Mouse (Mus musculus) CH12.LX (cell line): Measurements from ENCODE around the gene Cul9. TPM values are rescaled to one million over a fixed set of nuclear protein-coding genes. Genes with fewer than 3 reads are reported as not detected.

Experiments used
- DNase-seq: peaks from one replicate; pipeline ENCODE4 v3.0.0-alpha.2; 2013; ENCODE audit errors: extremely low read depth
- H3K27ac ChIP-seq: 2 replicates; pipeline ENCODE4 v1.5.1; 2012; ENCODE audit warnings: low read depth, mild to moderate bottlenecking, control low read depth, moderate library complexity; ENCODE audit not compliant: insufficient read depth
- H3K27me3 ChIP-seq: replicated peaks from 2 replicates; pipeline ENCODE3; 2012; ENCODE audit warnings: inconsistent platforms
- H3K36me3 ChIP-seq, 2 experiments: replicated peaks in 1 of 2; 2 replicates each; pipeline versions ENCODE3 to v1.6.1; 2012; ENCODE audit warnings: inconsistent platforms in 1 of 2, low read length in 1 of 2, mild to moderate bottlenecking in 1 of 2, mixed read lengths in 1 of 2, moderate library complexity in 1 of 2; ENCODE audit not compliant: control insufficient read depth in 1 of 2, insufficient read depth in 1 of 2
- H3K4me1 ChIP-seq, 2 experiments: 2 replicates each; pipeline ENCODE4 v1.6.1; 2012; ENCODE audit warnings: inconsistent platforms in 1 of 2, moderate library complexity in 1 of 2; ENCODE audit not compliant: insufficient read depth in 2 of 2, control insufficient read depth in 1 of 2
- H3K4me2 ChIP-seq: 2 replicates; pipeline ENCODE4 v1.6.1; 2012; ENCODE audit warnings: low read depth, mild to moderate bottlenecking, control low read depth; ENCODE audit not compliant: poor library complexity, insufficient read depth, severe bottlenecking
- H3K4me3 ChIP-seq, 3 experiments: fragments of 150-350 bp in 1 of 3; sonication (generic) in 1 of 3; replicated peaks in 1 of 3; 2 replicates each; pipeline versions ENCODE3 to v1.5.1; 2011 to 2012; ENCODE audit warnings: low read depth in 2 of 3, low read length in 2 of 3, mild to moderate bottlenecking in 2 of 3, moderate library complexity in 2 of 3, control low read depth in 1 of 3, improper control_type of control experiment in 1 of 3, inconsistent platforms in 1 of 3, mixed read lengths in 1 of 3; ENCODE audit not compliant: poor library complexity in 1 of 3
- H3K79me2 ChIP-seq: replicated peaks from 2 replicates; pipeline ENCODE4 v1.6.1; 2012; ENCODE audit warnings: mild to moderate bottlenecking, moderate library complexity; ENCODE audit not compliant: control insufficient read depth, poor library complexity, insufficient read depth, severe bottlenecking; ENCODE audit errors: extremely low read depth
- H3K9ac ChIP-seq: 2 replicates; pipeline ENCODE4 v1.6.1; 2012; ENCODE audit warnings: low read depth, mild to moderate bottlenecking, control low read depth, moderate library complexity; ENCODE audit not compliant: insufficient read depth
- H3K9me3 ChIP-seq: replicated peaks from 2 replicates; pipeline ENCODE3; 2012; ENCODE audit warnings: low read length, inconsistent platforms, mixed read lengths
- CHD2 ChIP-seq: IDR thresholded peaks from 2 replicates; pipeline ENCODE4 v1.6.1; 2011; ENCODE audit warnings: low read length, improper control_type of control experiment
- E2F4 ChIP-seq: IDR thresholded peaks from 2 replicates; pipeline ENCODE4 v1.6.1; 2011; ENCODE audit warnings: low read depth, low read length, improper control_type of control experiment; ENCODE audit not compliant: insufficient replicate concordance
- HCFC1 ChIP-seq: IDR thresholded peaks from 2 replicates; pipeline ENCODE4 v1.6.1; 2012; ENCODE audit warnings: low read depth, mild to moderate bottlenecking, inconsistent platforms, low read length, improper control_type of control experiment
- JUN ChIP-seq: IDR thresholded peaks from 2 replicates; pipeline ENCODE4 v1.6.1; 2011; ENCODE audit warnings: low read depth, mild to moderate bottlenecking, low read length, improper control_type of control experiment, moderate library complexity; ENCODE audit not compliant: insufficient read depth
- MAZ ChIP-seq: IDR thresholded peaks from 2 replicates; pipeline ENCODE4 v1.6.1; 2012; ENCODE audit warnings: low read depth, mild to moderate bottlenecking, inconsistent platforms, low read length, improper control_type of control experiment, moderate library complexity
- MEF2A ChIP-seq: IDR thresholded peaks from 2 replicates; pipeline ENCODE4 v1.6.1; 2014; ENCODE audit warnings: low read depth, mild to moderate bottlenecking, inconsistent platforms, low read length, improper control_type of control experiment, borderline replicate concordance
- MYC ChIP-seq: IDR thresholded peaks from 2 replicates; pipeline ENCODE4 v1.6.1; 2011; ENCODE audit warnings: low read depth, mild to moderate bottlenecking, improper control_type of control experiment, low read length
- POLR2A ChIP-seq: IDR thresholded peaks from 2 replicates; pipeline ENCODE4 v1.6.1; 2011; ENCODE audit warnings: low read depth, mild to moderate bottlenecking, improper control_type of control experiment, low read length
- POLR2AphosphoS2 ChIP-seq: IDR thresholded peaks from 2 replicates; pipeline ENCODE4 v1.6.1; 2011; ENCODE audit warnings: low read depth, low read length, improper control_type of control experiment
- SIN3A ChIP-seq: IDR thresholded peaks from 2 replicates; pipeline ENCODE4 v1.6.1; 2012; ENCODE audit warnings: low read length, improper control_type of control experiment, inconsistent platforms
- TBP ChIP-seq: conservative IDR thresholded peaks from 2 replicates; pipeline ENCODE4 v1.6.1; 2011; ENCODE audit warnings: low read depth, low read length, improper control_type of control experiment
- TCF12 ChIP-seq: IDR thresholded peaks from 2 replicates; pipeline ENCODE4 v1.6.1; 2014; ENCODE audit warnings: low read depth, mild to moderate bottlenecking, inconsistent platforms, low read length, improper control_type of control experiment
- UBTF ChIP-seq: IDR thresholded peaks from 2 replicates; pipeline ENCODE4 v1.6.1; 2012; ENCODE audit warnings: low read depth, mild to moderate bottlenecking, inconsistent platforms, low read length, improper control_type of control experiment, moderate library complexity
- USF1 ChIP-seq: IDR thresholded peaks from 2 replicates; pipeline ENCODE4 v1.6.1; 2014; ENCODE audit warnings: low read depth, mild to moderate bottlenecking, inconsistent platforms, low read length, improper control_type of control experiment
- ZNF384 ChIP-seq: IDR thresholded peaks from 2 replicates; pipeline ENCODE4 v1.6.1; 2012; ENCODE audit warnings: low read depth, low read length, improper control_type of control experiment, inconsistent platforms
- dilution Hi-C: fragments of 300-500 bp; cut with MboI; formaldehyde crosslinking; loops from 2 replicates; pipeline ENCODE4 v1.14.3; 2020; ENCODE audit warnings: low sequenced_read_pairs; ENCODE audit not compliant: extremely low pct_unique_long_range_greater_than_20kb, extremely low pct_ligation_motif_present
- in situ Hi-C: fragments of 300-500 bp; cut with MboI; formaldehyde crosslinking; loops from 3 replicates; pipeline ENCODE4 v1.14.3; 2019; ENCODE audit warnings: low sequenced_read_pairs, low pct_ligation_motif_present, low pct_unique_long_range_greater_than_20kb, mixed read lengths
- polyA plus RNA-seq: library from polyadenylated mRNA; unstranded; fragments of >175 nt; gene quantifications from 2 replicates; pipeline ENCODE4 v1.2.1, GENCODE M21; 2012; ENCODE audit warnings: low read depth; ENCODE audit not compliant: insufficient read length
- total RNA-seq, 2 experiments: library from RNA; depleted of rRNA; stranded (reverse); fragments of 300-350 nt in 1 of 2; fragments of >200 nt in 1 of 2; gene quantifications; 2 replicates each; pipeline ENCODE4 v1.2.3; 2012 to 2014

The Cul9 gene
- total and polyA plus RNA-seq, 3 experiments: 0.08 to 0.27 TPM; not detected in 1

DNA sequence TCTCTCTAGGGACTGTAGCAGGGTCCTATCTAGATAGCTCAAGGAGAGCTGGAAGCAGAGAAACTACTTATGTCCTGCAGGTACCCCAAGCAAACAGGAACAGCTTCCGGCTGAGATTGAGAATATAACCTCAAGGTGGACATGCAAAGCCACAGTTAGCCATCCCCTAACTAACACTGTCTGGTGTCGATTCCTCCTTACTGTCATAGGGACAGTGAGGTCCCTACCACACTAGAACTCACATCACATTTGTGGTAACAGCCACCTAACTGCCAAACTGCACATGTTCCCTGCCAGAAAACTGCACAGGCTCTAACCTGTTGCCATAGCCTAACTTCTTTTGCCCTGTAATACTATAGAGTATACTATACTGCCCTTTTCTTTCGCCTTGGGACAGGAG is 7.7 kb upstream of the Cul9 start:
- H3K9ac ChIP-seq: peak overlapping the region; percentile 82; the same call in 1 of the 2 replicates
- peak overlapping the region in 1 of 3 experiments; percentile 70 for H3K4me3 ChIP-seq
- H3K9me3 ChIP-seq: no peaks in the 10 kb centered on the region
- no peak overlapping the region for H3K27ac ChIP-seq
- H3K79me2 ChIP-seq: peaks cover 20% of the 10 kb centered on the region
- H3K36me3 ChIP-seq: peaks cover 26 to 45% of the 10 kb centered on the region in 2 experiments
- TF ChIP-seq ZNF384 (no peak), SIN3A (no peak)
- dilution Hi-C loops (no loop called here), in situ Hi-C loops (no loop called here)
- no peaks in the 10 kb centered on the region for H3K27me3 ChIP-seq
- H3K4me2 ChIP-seq: peak overlapping the region; percentile 75
- peaks cover 22 to 45% of the 10 kb centered on the region in 2 experiments for H3K4me1 ChIP-seq
- DNase-seq: no peak

- Histone ChIP-seq H3K4me2 (no peak overlapping the region), H3K27ac (no peak overlapping the region), H3K36me3 (peaks cover 31 to 49% of the 10 kb centered on the region in 2 experiments), H3K79me2 (peaks cover 20% of the 10 kb centered on the region), H3K4me3 (no peak overlapping the region), H3K27me3 (no peaks in the 10 kb centered on the region), H3K9me3 (no peaks in the 10 kb centered on the region), H3K9ac (no peak overlapping the region), H3K4me1 (peaks cover 22 to 45% of the 10 kb centered on the region in 2 experiments)
- no peak for DNase-seq
- TF ChIP-seq HCFC1 (no peak), UBTF (no peak), TCF12 (no peak), E2F4 (no peak), MYC (no peak), ZNF384 (no peak), MAZ (no peak), POLR2A (no peak), TBP (no peak), USF1 (no peak), SIN3A (no peak), JUN (no peak), POLR2AphosphoS2 (no peak), MEF2A (no peak), CHD2 (no peak)
- dilution Hi-C loops: no loop called here
- in situ Hi-C loops: no loop called here
Observed at GRCm38 (mm10) chr17:46553469-46553868, 7.3 kb upstream of the Cul9 start.
